ENCODE assay signal across 17 mouse cellular contexts in the genomic region with DNA sequence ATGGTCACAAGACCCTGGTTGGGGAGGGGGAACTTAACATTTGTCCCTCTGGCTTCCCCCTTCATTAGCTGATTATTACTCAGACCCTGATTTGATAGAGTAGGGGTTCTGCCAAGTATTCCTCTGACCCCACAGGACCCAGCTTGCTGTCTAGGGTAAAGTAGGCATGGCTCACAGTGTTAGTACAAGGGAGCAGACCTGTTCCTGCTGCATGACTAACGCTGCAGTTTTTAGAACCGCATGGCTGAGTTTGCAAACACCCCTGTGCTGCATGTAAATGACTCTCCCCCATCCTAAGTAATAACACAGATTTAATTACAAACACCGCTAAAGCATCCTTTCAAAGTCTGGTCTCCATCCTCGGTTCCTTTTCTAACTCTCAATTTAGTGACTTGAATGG.
"Had no signal": no experiment of that assay in that cellular context is flagged by ENCODE, and none has a peak within 500 bp of the region (broad histone marks: within the 10 kb centered on the region; RNA-seq: fewer than 3 reads in every experiment).

No protein-coding gene starts in this region.

- H3K36me3 ChIP-seq: lung, embryonic 15.5 days; midbrain, embryonic 13.5 days; midbrain, embryonic 15.5 days; neural tube, embryonic 12.5 days; stomach, embryonic 15.5 days had no signal

- H3K4me3 ChIP-seq: lung, embryonic 15.5 days; megakaryocyte, embryonic 14.5 days; midbrain, embryonic 13.5 days; midbrain, embryonic 15.5 days; neural tube, embryonic 12.5 days; stomach, embryonic 15.5 days had no signal

- H3K4me1 ChIP-seq: lung, embryonic 15.5 days; megakaryocyte, embryonic 14.5 days; midbrain, embryonic 13.5 days; midbrain, embryonic 15.5 days; neural tube, embryonic 12.5 days; stomach, embryonic 15.5 days had no signal

- H3K9me3 ChIP-seq: lung, embryonic 15.5 days; midbrain, embryonic 13.5 days; midbrain, embryonic 15.5 days; neural tube, embryonic 12.5 days; stomach, embryonic 15.5 days had no signal

- ATAC-seq: liver, postnatal 0 days; lung, postnatal 0 days; midbrain, embryonic 13.5 days; midbrain, embryonic 15.5 days had no signal

- DNase-seq: liver, postnatal 0 days; lung, adult 2 months; lung, postnatal 14 days; lung, postnatal 36 days; right cerebral cortex, postnatal 14 days; thymus, adult 2 months; thymus, postnatal 14 days; thymus, postnatal 36 days had no signal

- H3K27me3 ChIP-seq: lung, embryonic 15.5 days; megakaryocyte, embryonic 14.5 days; midbrain, embryonic 13.5 days; midbrain, embryonic 15.5 days; neural tube, embryonic 12.5 days; stomach, embryonic 15.5 days had no signal

- H3K27ac ChIP-seq: lung, embryonic 15.5 days; macrophage; midbrain, embryonic 13.5 days; midbrain, embryonic 15.5 days; neural tube, embryonic 12.5 days; stomach, embryonic 15.5 days; stomach, postnatal 0 days had no signal
